Mouse (Mus musculus) heart, embryonic 15.5 days (tissue): ENCODE measurements around the gene Hipk1. TPM values are rescaled to one million over a fixed set of nuclear protein-coding genes. Genes with fewer than 3 reads are reported as not detected.

ENCODE experiments used
- ATAC-seq: fragments of 200-750 bp; cut with Nextera tagmentation; replicated peaks from 2 replicates; pipeline ENCODE4 v1.8.0; 2017; ENCODE audit warnings: low read depth, moderate TSS enrichment; ENCODE audit not compliant: insufficient number of reproducible peaks, insufficient read depth, low FRiP score
- H3K27ac ChIP-seq: fragments of 300-500 bp; sonication (generic); 2 replicates; pipeline ENCODE4 v1.5.1; 2015; ENCODE audit warnings: mild to moderate bottlenecking, inconsistent platforms
- H3K27me3 ChIP-seq: fragments of 300-500 bp; sonication (generic); 2 replicates; pipeline ENCODE4 v1.6.1; 2015; ENCODE audit warnings: inconsistent platforms
- H3K36me3 ChIP-seq: fragments of 300-500 bp; sonication (generic); 2 replicates; pipeline ENCODE4 v1.6.1; 2015; ENCODE audit warnings: mild to moderate bottlenecking, inconsistent platforms
- H3K4me1 ChIP-seq: fragments of 300-500 bp; sonication (generic); replicated peaks from 2 replicates; pipeline ENCODE4 v1.6.1; 2015; ENCODE audit warnings: inconsistent platforms
- H3K4me2 ChIP-seq: fragments of 300-500 bp; sonication (generic); 2 replicates; pipeline ENCODE4 v1.6.1; 2015; ENCODE audit warnings: inconsistent platforms, mild to moderate bottlenecking, moderate library complexity
- H3K4me3 ChIP-seq: fragments of 300-500 bp; sonication (generic); 2 replicates; pipeline ENCODE4 v1.5.1; 2015; ENCODE audit warnings: mild to moderate bottlenecking, inconsistent platforms
- H3K9ac ChIP-seq: fragments of 300-500 bp; sonication (generic); 2 replicates; pipeline ENCODE4 v1.6.1; 2015; ENCODE audit warnings: mild to moderate bottlenecking, inconsistent platforms
- H3K9me3 ChIP-seq: fragments of 300-500 bp; sonication (generic); replicated peaks from 2 replicates; pipeline ENCODE4 v1.6.1; 2016; ENCODE audit warnings: inconsistent platforms
- WGBS: fragments of 180-500 bp; shearing (Covaris S2); methylation state at CpG from one replicate; pipeline ENCODE4 v1.1.7; 2015; ENCODE audit warnings: mixed read lengths; 5-methylcytosine and 5-hydroxymethylcytosine counted together
- polyA plus RNA-seq: library from polyadenylated mRNA; unstranded; fragments of >200 nt; fragmentation: Nextera tagmentation; extraction: Ambion mirVana; gene quantifications from 2 replicates; pipeline ENCODE4 v1.2.1, GENCODE M21; 2015

Hipk1 gene
- polyA plus RNA-seq, 1 experiment from 2014 or later: 8.9 TPM

- 86% methylated on average over 14 of the region's 14 CpGs for WGBS
- Histone ChIP-seq H3K4me2 (no peak overlapping the region), H3K27me3 (no peaks in the 10 kb centered on the region), H3K9ac (no peak overlapping the region), H3K4me1 (0 out of 2 replicates have a peak, but pooled peaks cover 5% of the 10 kb centered on the region), H3K9me3 (no peaks in the 10 kb centered on the region), H3K27ac (no peak overlapping the region), H3K4me3 (no peak overlapping the region), H3K36me3 (peaks cover 74% of the 10 kb centered on the region)
- ATAC-seq: no peak
These were observed 46.2 kb downstream of the Hipk1 start for GRCm38 (mm10) chr3:103745001-103745770.

- H3K9ac ChIP-seq: no peak overlapping the region
- no peaks in the 10 kb centered on the region for H3K9me3 ChIP-seq
- WGBS: 79% methylated on average over 6 of the region's 6 CpGs
- peaks cover 10% of the 10 kb centered on the region; the same call in 1 of the 2 replicates for H3K4me1 ChIP-seq
- no peaks in the 10 kb centered on the region for H3K27me3 ChIP-seq
- no peak overlapping the region for H3K27ac ChIP-seq
- H3K36me3 ChIP-seq: peaks cover 55% of the 10 kb centered on the region
- ATAC-seq: no peak
- H3K4me3 ChIP-seq: no peak overlapping the region
- H3K4me2 ChIP-seq: no peak overlapping the region
These were observed 48.2 kb downstream of the Hipk1 start for GRCm38 (mm10) chr3:103743208-103743607.

- 66% methylated on average over 5 of the region's 5 CpGs for WGBS
- ATAC-seq: no peak
These were observed 51.0 kb downstream of the Hipk1 start for GRCm38 (mm10) chr3:103740342-103740741.

GRCm38 (mm10) chr3:103739329-103739728 lies 52.0 kb downstream of the Hipk1 start, which contains the start of gene Gm10964:
Gene Gm10964 (plus strand): TSS chr3:103739366.
- no peaks in the 10 kb centered on the region for H3K9me3 ChIP-seq
- H3K36me3 ChIP-seq: peaks cover 23% of the 10 kb centered on the region
- H3K9ac ChIP-seq: peak within 1 kb of the TSS; percentile 41
- peaks cover 49% of the 10 kb centered on the region for H3K4me1 ChIP-seq
- peak within 1 kb of the TSS; percentile 95 for H3K27ac ChIP-seq
- no peak for ATAC-seq
- H3K27me3 ChIP-seq: no peaks in the 10 kb centered on the region
- 75% methylated on average over 1 of the region's 1 CpGs for WGBS
- H3K4me3 ChIP-seq: peak within 1 kb of the TSS; percentile 42
- peak within 1 kb of the TSS; percentile 71 for H3K4me2 ChIP-seq

More at GRCm38 (mm10) chr3:103740342-103740741, 51.0 kb downstream of the Hipk1 start:
- H3K4me2 ChIP-seq: no peak overlapping the region
- no peak overlapping the region for H3K4me3 ChIP-seq
- H3K36me3 ChIP-seq: peaks cover 31% of the 10 kb centered on the region
- no peak overlapping the region for H3K9ac ChIP-seq
- no peak overlapping the region for H3K27ac ChIP-seq
- H3K9me3 ChIP-seq: no peaks in the 10 kb centered on the region
- H3K27me3 ChIP-seq: no peaks in the 10 kb centered on the region
- H3K4me1 ChIP-seq: peaks cover 39% of the 10 kb centered on the region

GRCm38 (mm10) chr3:103737778-103738571 lies 53.4 kb downstream of the Hipk1 start, which contains the start of gene Olfml3:
Gene Olfml3 (minus strand): TSS chr3:103738001.
- ATAC-seq: peak; percentile 87
- Histone ChIP-seq H3K4me1 (peaks cover 57% of the 10 kb centered on the region), H3K27me3 (no peaks in the 10 kb centered on the region; the same call in 1 of the 2 replicates), H3K4me3 (peak within 1 kb of the TSS; percentile 42), H3K4me2 (peak within 1 kb of the TSS; percentile 71), H3K36me3 (peaks cover 9% of the 10 kb centered on the region), H3K9me3 (no peaks in the 10 kb centered on the region), H3K27ac (peak within 1 kb of the TSS; percentile 95), H3K9ac (peak within 1 kb of the TSS; percentile 41)
- WGBS: 1% methylated on average over 18 of the region's 18 CpGs

GRCm38 (mm10) chr3:103737061-103737754 lies 54.2 kb downstream of the Hipk1 start:
- peak overlapping the region; percentile 95 for H3K27ac ChIP-seq
- H3K9me3 ChIP-seq: no peaks in the 10 kb centered on the region
- H3K4me2 ChIP-seq: peak overlapping the region; percentile 71
- no peaks in the 10 kb centered on the region; the same call in 1 of the 2 replicates for H3K27me3 ChIP-seq
- 24% methylated on average over 16 of the region's 16 CpGs for WGBS
- H3K4me1 ChIP-seq: peaks cover 60% of the 10 kb centered on the region
- H3K36me3 ChIP-seq: peaks cover 5% of the 10 kb centered on the region; the same call in 1 of the 2 replicates
- ATAC-seq: no peak
- peak overlapping the region; percentile 41 for H3K9ac ChIP-seq
- H3K4me3 ChIP-seq: peak overlapping the region; percentile 42

- peak overlapping the region; percentile 41; the same call in 1 of the 2 replicates for H3K9ac ChIP-seq
- H3K27me3 ChIP-seq: no peaks in the 10 kb centered on the region; the same call in 1 of the 2 replicates
- no peaks in the 10 kb centered on the region for H3K36me3 ChIP-seq
- H3K4me2 ChIP-seq: peak overlapping the region; percentile 71
- no peaks in the 10 kb centered on the region for H3K9me3 ChIP-seq
- peak overlapping the region; percentile 95 for H3K27ac ChIP-seq
- 0 out of 2 replicates have a peak, but pooled peaks have one; percentile 19 for ATAC-seq
- peak overlapping the region; percentile 42 for H3K4me3 ChIP-seq
- H3K4me1 ChIP-seq: peaks cover 60% of the 10 kb centered on the region
- WGBS: 49% methylated on average over 28 of the region's 28 CpGs
These were observed 55.4 kb downstream of the Hipk1 start for GRCm38 (mm10) chr3:103735776-103736600.

GRCm38 (mm10) chr3:103734696-103735519 lies 56.5 kb downstream of the Hipk1 start:
- no peaks in the 10 kb centered on the region for H3K36me3 ChIP-seq
- peak overlapping the region; percentile 71 for H3K4me2 ChIP-seq
- no peak; the same call in 1 of the 2 replicates for ATAC-seq
- H3K9ac ChIP-seq: peak overlapping the region; percentile 3; the same call in 1 of the 2 replicates
- H3K27me3 ChIP-seq: no peaks in the 10 kb centered on the region; the same call in 1 of the 2 replicates
- WGBS: 10% methylated on average over 11 of the region's 11 CpGs
- H3K9me3 ChIP-seq: no peaks in the 10 kb centered on the region
- peak overlapping the region; percentile 15 for H3K4me3 ChIP-seq
- H3K4me1 ChIP-seq: peaks cover 56% of the 10 kb centered on the region
- H3K27ac ChIP-seq: peak overlapping the region; percentile 95

- Histone ChIP-seq H3K9me3 (no peaks in the 10 kb centered on the region), H3K4me2 (peak overlapping the region; percentile 71), H3K4me3 (no peak overlapping the region; the same call in 1 of the 2 replicates), H3K27me3 (no peaks in the 10 kb centered on the region; the same call in 1 of the 2 replicates), H3K9ac (peak overlapping the region; percentile 3; the same call in 1 of the 2 replicates), H3K36me3 (no peaks in the 10 kb centered on the region), H3K4me1 (peaks cover 53% of the 10 kb centered on the region), H3K27ac (peak overlapping the region; percentile 95)
- no peak for ATAC-seq
- 42% methylated on average over 19 of the region's 19 CpGs for WGBS
These were observed 57.3 kb downstream of the Hipk1 start for GRCm38 (mm10) chr3:103733799-103734695.
